Mouse (Mus musculus) forebrain, embryonic 12.5 days (tissue): Measurements from ENCODE around the gene Thap3. TPM values are rescaled to one million over a fixed set of nuclear protein-coding genes. Genes with fewer than 3 reads are reported as not detected.
"Not testable (repeated sequence)": the region's sequence is repeated elsewhere in the genome, so short reads cannot be mapped to it uniquely, and the experiment has no call there.

Experiments used
- ATAC-seq: fragments of 200-750 bp; cut with Nextera tagmentation; 2 replicates; pipeline ENCODE4 v1.8.0; 2017; ENCODE audit warnings: moderate TSS enrichment; ENCODE audit not compliant: low FRiP score
- H3K27ac ChIP-seq: fragments of 300-500 bp; sonication (generic); 2 replicates; pipeline ENCODE4 v1.5.1; 2016; ENCODE audit warnings: mild to moderate bottlenecking
- H3K27me3 ChIP-seq: fragments of 300-500 bp; sonication (generic); 2 replicates; pipeline ENCODE4 v1.6.1; 2016; ENCODE audit warnings: mild to moderate bottlenecking
- H3K36me3 ChIP-seq: fragments of 300-500 bp; sonication (generic); replicated peaks from 2 replicates; pipeline ENCODE4 v1.6.1; 2016; ENCODE audit warnings: mild to moderate bottlenecking
- H3K4me1 ChIP-seq: fragments of 300-500 bp; sonication (generic); 2 replicates; pipeline ENCODE4 v1.6.1; 2016
- H3K4me2 ChIP-seq: fragments of 300-500 bp; sonication (generic); 2 replicates; pipeline ENCODE4 v1.6.1; 2016; ENCODE audit warnings: mild to moderate bottlenecking, moderate library complexity
- H3K4me3 ChIP-seq: fragments of 300-500 bp; sonication (generic); replicated peaks from 2 replicates; pipeline ENCODE4 v1.5.1; 2016; ENCODE audit warnings: mild to moderate bottlenecking
- H3K9ac ChIP-seq: fragments of 300-500 bp; sonication (generic); 2 replicates; pipeline ENCODE4 v1.6.1; 2016; ENCODE audit warnings: mild to moderate bottlenecking
- H3K9me3 ChIP-seq: fragments of 300-500 bp; sonication (generic); 2 replicates; pipeline ENCODE4 v1.6.1; 2016
- WGBS: fragments of 180-500 bp; shearing (Covaris S2); methylation state at CpG from one replicate; pipeline ENCODE4 v1.1.7; 2016; 5-methylcytosine and 5-hydroxymethylcytosine counted together
- polyA plus RNA-seq: library from polyadenylated mRNA; unstranded; fragments of >200 nt; fragmentation: Nextera tagmentation; extraction: Ambion mirVana; gene quantifications from 2 replicates; pipeline ENCODE4 v1.2.1, GENCODE M21; 2016

Thap3 gene
- polyA plus RNA-seq, result 33.9 and 38.6 TPM in 2 replicates

DNA sequence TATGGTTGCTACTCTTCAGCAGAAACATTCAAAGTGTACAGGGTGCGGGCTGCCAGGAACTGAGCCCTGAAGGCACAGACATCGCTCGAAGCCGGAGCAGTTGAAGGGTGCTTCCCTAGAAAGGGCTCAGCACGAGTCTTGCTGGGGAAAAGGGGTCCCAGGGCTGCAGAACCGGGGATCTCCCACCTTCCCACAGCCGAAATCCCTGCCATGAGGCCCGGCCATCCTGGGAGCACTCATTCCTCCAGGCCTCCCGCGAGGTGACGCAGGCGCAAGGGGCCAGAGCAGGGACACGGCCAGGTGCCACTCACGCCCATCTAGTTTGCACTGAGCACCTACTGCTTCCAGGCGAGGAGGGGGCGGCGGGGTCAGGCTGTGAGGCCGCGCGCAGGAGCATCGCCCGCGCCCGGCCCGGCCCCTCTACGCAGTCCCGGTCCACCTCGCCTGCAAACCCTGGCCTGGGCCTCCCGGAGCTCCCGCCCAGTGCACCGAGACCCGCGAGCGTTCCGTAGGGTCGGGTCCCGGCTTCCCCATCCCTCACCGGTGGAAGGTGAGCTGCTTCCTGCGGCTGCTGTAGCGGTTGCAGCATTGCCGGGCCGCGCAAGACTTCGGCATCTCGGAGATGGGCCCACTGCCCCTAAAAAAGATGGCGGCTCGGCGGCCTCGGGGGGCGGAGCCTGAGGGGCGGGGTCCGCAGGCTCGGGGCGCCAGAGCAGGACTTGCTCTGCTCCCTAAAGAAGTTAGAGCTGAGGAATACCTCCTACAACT lies at the start of gene Thap3:
Thap3 (minus strand) TSS at position 656 of the 768 bp plus-strand sequence.
- Histone ChIP-seq H3K27me3 (0 out of 2 replicates have a peak, but pooled peaks cover 4% of the 10 kb centered on the region), H3K27ac (peak within 1 kb of the TSS; percentile 72), H3K36me3 (peaks cover 38% of the 10 kb centered on the region), H3K9ac (peak within 1 kb of the TSS; percentile 92), H3K9me3 (no peaks in the 10 kb centered on the region), H3K4me3 (peak within 1 kb of the TSS; percentile 77), H3K4me2 (peak within 1 kb of the TSS; percentile 83), H3K4me1 (peaks cover 36% of the 10 kb centered on the region)
- WGBS, result 1% methylated on average over 54 of the region's 54 CpGs
- ATAC-seq, result peak; percentile 82

DNA sequence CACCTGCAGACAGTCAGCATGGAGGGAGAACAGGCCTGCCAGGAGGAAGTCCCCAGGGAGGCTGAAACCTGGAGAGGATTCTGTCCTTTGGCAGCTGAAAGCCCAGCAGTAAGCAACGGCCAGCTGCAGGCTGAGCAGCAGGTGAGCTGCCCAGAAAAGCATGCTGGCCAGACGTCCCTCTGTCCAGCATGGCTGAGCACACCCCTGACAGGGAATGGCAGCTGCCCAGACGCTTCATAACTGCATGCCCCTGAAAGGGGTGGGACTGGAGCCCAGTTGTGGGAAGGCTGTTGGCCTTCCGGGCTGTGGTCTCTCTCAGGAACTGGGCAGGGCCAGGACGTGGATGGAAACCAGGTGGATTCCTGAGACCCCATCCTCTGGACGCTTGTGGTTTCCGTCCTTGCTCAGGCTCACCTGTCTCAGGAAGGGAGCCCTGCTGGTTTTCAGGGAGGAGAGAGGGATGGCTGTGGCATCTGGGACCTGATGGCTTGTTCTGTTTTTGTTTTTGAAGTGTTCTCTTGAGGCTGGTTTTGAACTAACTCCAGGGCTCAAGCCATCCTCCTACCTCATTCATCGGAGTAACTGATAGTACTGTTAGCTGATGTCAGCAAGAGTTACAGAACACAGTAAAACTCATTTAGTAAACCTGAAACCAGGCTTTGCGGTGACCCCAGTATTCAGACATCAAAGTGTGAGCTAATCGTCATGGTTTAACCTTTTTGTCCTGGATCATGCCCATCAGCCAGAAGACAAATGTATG lies 49.6 kb upstream of the Thap3 start, which contains the start of gene Tas1r1:
Tas1r1 (minus strand) TSS at position 344 of the 760 bp plus-strand sequence.
- Histone ChIP-seq H3K4me1 (peaks cover 17% of the 10 kb centered on the region), H3K36me3 (peaks cover 25% of the 10 kb centered on the region), H3K27ac (0 out of 2 replicates have a peak within 1 kb of the TSS, but pooled peaks have one; percentile 25), H3K27me3 (peaks cover 12% of the 10 kb centered on the region; the same call in 1 of the 2 replicates), H3K4me2 (peak within 1 kb of the TSS; percentile 89), H3K9ac (peak within 1 kb of the TSS; percentile 95), H3K4me3 (peak within 1 kb of the TSS; percentile 100), H3K9me3 (no peaks in the 10 kb centered on the region)
- WGBS, result 60% methylated on average over 10 of the region's 10 CpGs
- peak; percentile 11 for ATAC-seq

DNA sequence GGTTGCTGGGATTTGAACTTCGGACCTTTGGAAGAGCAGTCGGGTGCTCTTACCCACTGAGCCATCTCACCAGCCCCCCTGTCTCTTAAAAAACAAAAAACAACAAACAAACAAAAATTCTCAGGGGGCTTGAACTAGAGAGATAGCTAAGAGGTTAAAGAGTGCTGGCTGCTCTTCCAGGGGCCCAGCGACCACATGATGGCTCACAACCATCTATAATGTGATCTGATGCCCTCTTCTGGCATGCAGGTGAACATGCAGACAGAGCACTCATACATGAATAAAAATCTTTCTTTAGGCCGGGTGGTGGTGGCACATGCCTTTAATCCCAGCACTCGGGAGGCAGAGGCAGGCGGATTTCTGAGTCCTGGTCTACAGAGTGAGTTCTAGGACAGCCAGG lies 47.7 kb upstream of the Thap3 start:
- Histone ChIP-seq H3K4me1 (peaks cover 17% of the 10 kb centered on the region), H3K27me3 (peaks cover 21% of the 10 kb centered on the region; the same call in 1 of the 2 replicates)
- not testable (repeated sequence) for H3K27ac ChIP-seq, ATAC-seq, H3K4me3 ChIP-seq, H3K9ac ChIP-seq, H3K36me3 ChIP-seq, H3K4me2 ChIP-seq, H3K9me3 ChIP-seq
- 88% methylated on average over 6 of the region's 6 CpGs for WGBS

DNA sequence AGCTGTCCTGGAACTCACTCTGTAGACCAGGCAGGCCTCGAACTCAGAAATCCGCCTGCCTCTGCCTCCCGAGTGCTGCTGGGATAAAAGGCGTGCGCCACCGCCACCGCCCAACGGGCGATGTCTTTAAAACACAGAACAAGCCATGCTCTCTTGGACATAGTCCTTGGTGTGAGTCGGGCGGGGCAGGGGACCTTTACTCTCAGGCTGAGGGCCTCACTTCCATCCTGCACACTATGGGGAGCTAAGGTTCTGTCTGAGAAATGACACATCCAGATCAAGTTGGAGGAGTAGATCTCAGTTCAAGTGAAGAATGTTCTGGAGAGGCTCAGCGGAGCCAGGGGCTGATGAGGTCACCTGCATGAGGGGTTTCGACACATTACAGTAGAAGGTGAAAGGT lies 44.1 kb upstream of the Thap3 start:
- Histone ChIP-seq H3K9ac (no peak overlapping the region), H3K4me3 (no peak overlapping the region), H3K4me2 (no peak overlapping the region), H3K36me3 (no peaks in the 10 kb centered on the region), H3K9me3 (no peaks in the 10 kb centered on the region), H3K4me1 (peaks cover 17% of the 10 kb centered on the region), H3K27me3 (peaks cover 29% of the 10 kb centered on the region; the same call in 1 of the 2 replicates), H3K27ac (no peak overlapping the region)
- 88% methylated on average over 13 of the region's 13 CpGs for WGBS
- ATAC-seq, result no peak

DNA sequence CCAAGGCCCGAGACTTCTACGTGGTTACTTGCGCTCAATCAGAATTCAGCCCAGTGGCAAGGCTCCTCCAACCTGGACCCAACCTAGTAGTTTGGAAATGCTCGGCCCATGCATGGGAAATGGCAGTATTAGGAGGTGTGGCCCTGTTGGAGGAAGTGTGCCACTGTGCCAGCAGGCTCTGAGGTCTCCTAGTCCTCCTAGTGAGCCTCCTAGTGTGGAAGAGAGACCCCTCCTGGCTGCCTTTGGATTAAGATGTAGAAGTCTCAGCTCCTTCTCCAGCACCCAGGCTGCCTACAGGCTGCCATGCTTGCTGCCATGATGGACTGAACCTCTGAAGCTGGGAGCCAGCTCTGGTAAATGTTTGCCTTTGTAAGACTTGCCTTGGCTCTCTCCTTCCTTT lies 41.2 kb upstream of the Thap3 start:
- H3K9me3 ChIP-seq, result no peaks in the 10 kb centered on the region
- H3K4me3 ChIP-seq, result no peak overlapping the region
- H3K9ac ChIP-seq, result no peak overlapping the region
- H3K4me2 ChIP-seq, result no peak overlapping the region
- no peaks in the 10 kb centered on the region; the same call in 1 of the 2 replicates for H3K36me3 ChIP-seq
- no peak for ATAC-seq
- WGBS, result 70% methylated on average over 4 of the region's 4 CpGs
- H3K27me3 ChIP-seq, result peaks cover 29% of the 10 kb centered on the region; the same call in 1 of the 2 replicates
- H3K4me1 ChIP-seq, result peaks cover 40% of the 10 kb centered on the region
- no peak overlapping the region for H3K27ac ChIP-seq

DNA sequence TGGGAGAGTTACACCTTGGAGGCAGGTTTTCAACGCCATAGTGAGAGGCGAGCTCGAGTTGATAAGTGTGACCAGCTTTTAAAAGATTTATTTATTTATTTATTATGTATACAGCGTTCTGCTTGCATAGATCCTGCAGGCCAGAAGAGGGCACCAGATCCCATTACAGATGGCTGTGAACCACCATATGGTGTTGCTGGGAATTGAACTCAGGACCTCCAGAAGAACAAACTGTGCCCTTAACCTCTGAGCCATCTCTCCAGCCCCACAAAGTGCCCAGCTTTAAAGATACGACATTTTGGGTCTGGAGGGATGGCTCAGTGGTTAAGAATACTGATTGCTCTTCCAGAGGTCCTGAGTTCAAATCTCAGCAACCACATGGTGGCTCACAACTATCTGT lies 40.3 kb upstream of the Thap3 start:
- H3K36me3 ChIP-seq, result peaks cover 3% of the 10 kb centered on the region; the same call in 1 of the 2 replicates
- 54% methylated on average over 5 of the region's 5 CpGs for WGBS
- ATAC-seq, result no peak
- peaks cover 45% of the 10 kb centered on the region for H3K4me1 ChIP-seq
- no peak overlapping the region for H3K4me3 ChIP-seq
- H3K4me2 ChIP-seq, result 0 out of 2 replicates have a peak overlapping the region, but pooled peaks have one; percentile 99
- H3K27ac ChIP-seq, result no peak overlapping the region
- peaks cover 21% of the 10 kb centered on the region; the same call in 1 of the 2 replicates for H3K27me3 ChIP-seq
- H3K9me3 ChIP-seq, result no peaks in the 10 kb centered on the region
- H3K9ac ChIP-seq, result no peak overlapping the region

DNA sequence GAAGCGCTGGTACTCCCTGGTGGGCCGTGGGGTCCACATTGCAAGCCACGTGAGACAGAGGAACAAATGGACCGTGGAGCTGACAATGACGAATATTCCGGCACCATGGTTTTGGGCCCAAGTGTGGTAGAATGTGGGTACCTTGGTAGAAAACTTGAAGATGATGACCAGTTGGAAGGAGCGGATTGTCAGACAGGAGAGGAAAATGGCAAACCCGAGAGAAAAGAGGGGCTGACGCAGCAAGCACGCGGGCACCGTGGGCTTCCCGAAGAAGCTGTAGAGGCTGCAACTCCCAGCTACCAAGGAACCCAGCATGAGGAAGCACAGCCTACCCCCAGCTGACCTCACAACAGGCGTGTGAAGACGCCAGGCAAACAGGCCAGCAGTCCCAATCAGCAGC lies 39.7 kb upstream of the Thap3 start:
- WGBS, result 67% methylated on average over 15 of the region's 15 CpGs
- Histone ChIP-seq H3K9ac (peak overlapping the region; percentile 82; the same call in 1 of the 2 replicates), H3K4me1 (peaks cover 45% of the 10 kb centered on the region)

DNA sequence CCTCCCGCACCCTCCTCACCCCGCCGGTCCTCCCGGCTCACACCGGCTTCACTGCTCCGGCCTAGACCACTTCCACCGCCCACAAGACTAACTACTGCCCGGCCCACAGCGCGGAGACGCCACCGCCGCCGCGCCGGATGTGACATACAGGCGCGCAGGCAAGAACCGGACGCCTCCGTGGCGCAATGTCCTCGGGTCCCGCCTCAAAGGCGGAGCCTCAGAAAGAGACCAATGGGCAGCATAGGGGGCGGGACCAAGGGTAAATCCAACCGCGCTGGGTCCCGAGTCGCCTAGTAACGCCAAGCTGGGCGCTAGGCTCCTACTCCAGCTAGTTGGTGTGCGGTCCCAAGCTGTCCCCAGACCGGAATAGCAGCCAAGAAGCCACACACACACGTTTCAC lies 38.7 kb upstream of the Thap3 start, which contains the start of gene Zbtb48:
Zbtb48 (minus strand) TSS at position 148 of the 400 bp plus-strand sequence.
- Histone ChIP-seq H3K4me1 (peaks cover 45% of the 10 kb centered on the region), H3K27ac (peak within 1 kb of the TSS; percentile 61; the same call in 1 of the 2 replicates), H3K9me3 (no peaks in the 10 kb centered on the region), H3K4me2 (peak within 1 kb of the TSS; percentile 99), H3K36me3 (peaks cover 15% of the 10 kb centered on the region), H3K4me3 (peak within 1 kb of the TSS; percentile 84), H3K9ac (peak within 1 kb of the TSS; percentile 82), H3K27me3 (peaks cover 16% of the 10 kb centered on the region; the same call in 1 of the 2 replicates)
- ATAC-seq, result peak; percentile 98
- under 1% methylated on average over 35 of the region's 35 CpGs for WGBS

More for the DNA sequence above, 39.7 kb upstream of the Thap3 start:
- Histone ChIP-seq H3K27me3 (peaks cover 17% of the 10 kb centered on the region; the same call in 1 of the 2 replicates), H3K4me3 (peak overlapping the region; percentile 84), H3K9me3 (no peaks in the 10 kb centered on the region), H3K36me3 (peaks cover 6% of the 10 kb centered on the region; the same call in 1 of the 2 replicates), H3K4me2 (peak overlapping the region; percentile 99), H3K27ac (no peak overlapping the region)
- no peak for ATAC-seq

DNA sequence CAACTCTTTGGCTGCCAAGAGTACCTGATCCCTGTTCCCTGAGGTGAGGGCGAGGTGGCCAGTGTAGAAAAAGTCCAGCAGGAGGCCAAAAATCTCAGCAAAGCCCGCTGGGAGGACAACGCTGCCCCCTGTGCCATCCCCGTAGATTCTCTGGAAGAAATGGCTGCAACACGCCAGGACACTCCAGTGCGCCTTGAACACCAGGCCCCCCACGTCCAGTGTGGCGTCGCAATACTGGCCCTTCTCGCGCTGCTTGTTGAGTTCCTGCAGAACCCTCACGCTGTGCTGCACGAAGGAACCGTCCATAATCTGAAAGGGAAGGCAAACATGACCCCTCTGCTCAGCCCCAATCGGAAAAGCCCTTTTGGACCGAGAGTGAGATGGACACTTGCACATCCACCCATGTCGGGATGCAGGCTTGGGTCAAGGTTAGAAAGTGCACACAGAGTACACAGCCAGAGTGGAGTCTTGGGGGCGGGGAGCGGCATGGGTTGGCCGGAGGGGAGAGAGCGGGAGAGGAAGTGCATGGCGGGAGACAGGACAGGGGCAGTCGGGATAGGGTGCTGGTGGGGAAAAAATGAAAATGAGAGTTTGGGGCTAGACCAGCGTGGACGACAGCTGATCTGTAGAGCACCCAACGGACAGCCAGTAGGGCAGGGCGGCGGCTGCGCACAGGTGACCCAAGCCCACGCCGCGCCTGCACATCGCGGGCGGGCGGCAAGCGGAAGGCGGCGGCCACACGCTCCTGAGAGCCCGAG lies 38.1 kb upstream of the Thap3 start:
- H3K4me3 ChIP-seq, result peak overlapping the region; percentile 84
- WGBS, result 3% methylated on average over 31 of the region's 41 CpGs
- H3K9ac ChIP-seq, result peak overlapping the region; percentile 82
- no peaks in the 10 kb centered on the region for H3K9me3 ChIP-seq
- peaks cover 45% of the 10 kb centered on the region for H3K4me1 ChIP-seq
- peak overlapping the region; percentile 61; the same call in 1 of the 2 replicates for H3K27ac ChIP-seq
- no peak; the same call in 1 of the 2 replicates for ATAC-seq
- H3K27me3 ChIP-seq, result peaks cover 11% of the 10 kb centered on the region; the same call in 1 of the 2 replicates
- peak overlapping the region; percentile 99 for H3K4me2 ChIP-seq
- H3K36me3 ChIP-seq, result peaks cover 21% of the 10 kb centered on the region

DNA sequence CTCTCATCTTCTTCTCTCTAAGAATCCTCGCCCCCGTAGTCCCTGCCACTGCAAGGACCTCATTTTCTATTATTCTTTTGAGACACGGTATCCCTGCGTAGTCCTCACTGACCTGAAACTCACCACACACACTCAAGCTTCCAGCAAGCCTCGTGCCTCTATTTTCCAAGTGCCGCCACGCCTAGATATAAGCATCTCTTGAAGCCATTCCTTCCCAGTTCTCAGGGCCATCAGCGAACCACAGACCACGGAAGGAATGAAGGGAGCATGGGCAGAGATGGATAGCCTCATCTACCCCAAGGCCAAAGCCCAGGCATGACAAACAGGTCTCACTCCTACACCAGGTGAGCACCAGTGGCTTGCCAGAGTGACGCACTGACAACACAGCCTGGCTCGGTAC lies 35.7 kb upstream of the Thap3 start:
- no peak overlapping the region for H3K4me2 ChIP-seq
- H3K9me3 ChIP-seq, result no peaks in the 10 kb centered on the region
- peaks cover 45% of the 10 kb centered on the region for H3K36me3 ChIP-seq

DNA sequence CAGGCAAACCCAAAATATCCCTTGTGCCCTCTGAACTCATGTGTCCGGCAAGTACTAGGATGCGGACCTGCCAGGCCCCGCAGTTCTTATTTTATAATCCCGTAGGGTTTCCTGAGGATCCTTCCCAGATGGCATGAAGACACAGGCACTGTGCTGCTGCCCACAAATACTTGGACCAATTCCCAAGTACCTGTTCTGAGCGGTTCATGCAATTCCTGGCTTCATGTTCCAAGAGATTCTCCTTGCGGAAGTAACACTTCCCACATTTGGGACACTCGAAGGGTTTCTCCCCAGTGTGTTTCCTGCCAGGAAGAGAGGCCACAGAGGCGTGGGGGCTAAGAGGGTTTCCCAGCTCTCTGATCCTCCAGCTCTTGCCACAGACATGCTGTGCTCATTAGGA lies 33.7 kb upstream of the Thap3 start:
- ATAC-seq, result no peak
- 94% methylated on average over 8 of the region's 8 CpGs for WGBS
- peaks cover 61% of the 10 kb centered on the region for H3K36me3 ChIP-seq

More for the DNA sequence above, 35.7 kb upstream of the Thap3 start:
- WGBS, result 92% methylated on average over 11 of the region's 11 CpGs
- H3K4me3 ChIP-seq, result no peak overlapping the region
- peaks cover 39% of the 10 kb centered on the region for H3K4me1 ChIP-seq
- no peak overlapping the region for H3K9ac ChIP-seq
- H3K27me3 ChIP-seq, result 0 out of 2 replicates have a peak, but pooled peaks cover 8% of the 10 kb centered on the region
- no peak overlapping the region for H3K27ac ChIP-seq
- ATAC-seq, result no peak

More for the DNA sequence above, 33.7 kb upstream of the Thap3 start:
- Histone ChIP-seq H3K9me3 (no peaks in the 10 kb centered on the region), H3K4me3 (no peak overlapping the region), H3K9ac (no peak overlapping the region), H3K4me2 (no peak overlapping the region), H3K27me3 (no peaks in the 10 kb centered on the region), H3K27ac (no peak overlapping the region), H3K4me1 (peaks cover 25% of the 10 kb centered on the region)
